Mouse (Mus musculus) midbrain, postnatal 0 days (tissue): ENCODE data around the gene Bola3. TPM values are rescaled to one million over a fixed set of nuclear protein-coding genes. Genes with fewer than 3 reads are reported as not detected.

ENCODE experiments used
- ATAC-seq: fragments of 200-750 bp; cut with Nextera tagmentation; 2 replicates; pipeline ENCODE4 v1.8.0; 2017; ENCODE audit warnings: moderate number of reproducible peaks, mild to moderate bottlenecking, moderate TSS enrichment, moderate library complexity; ENCODE audit not compliant: low FRiP score
- DNase-seq: peaks from one replicate; pipeline ENCODE4 v3.0.0-alpha.2; 2015; ENCODE audit warnings: low spot score
- H3K27ac ChIP-seq: fragments of 300-500 bp; sonication (generic); 2 replicates; pipeline ENCODE4 v1.5.1; 2014; ENCODE audit warnings: low read depth, mild to moderate bottlenecking, low read length, mixed read lengths
- H3K27me3 ChIP-seq: fragments of 300-500 bp; sonication (generic); 2 replicates; pipeline ENCODE4 v1.6.1; 2014; ENCODE audit warnings: low read length, control low read depth, mixed read lengths; ENCODE audit not compliant: insufficient read depth
- H3K36me3 ChIP-seq: fragments of 300-500 bp; sonication (generic); 2 replicates; pipeline ENCODE4 v1.6.1; 2014; ENCODE audit warnings: low read length, control low read depth, mixed read lengths; ENCODE audit not compliant: insufficient read depth
- H3K4me1 ChIP-seq: fragments of 300-500 bp; sonication (generic); 2 replicates; pipeline ENCODE4 v1.6.1; 2014; ENCODE audit warnings: mild to moderate bottlenecking, control low read depth, antibody characterized with exemption, low read length, mixed read lengths; ENCODE audit not compliant: insufficient read depth
- H3K4me2 ChIP-seq: fragments of 300-500 bp; sonication (generic); 2 replicates; pipeline ENCODE4 v1.6.1; 2014; ENCODE audit warnings: low read depth, mild to moderate bottlenecking, low read length, mixed read lengths; ENCODE audit not compliant: poor library complexity, severe bottlenecking
- H3K4me3 ChIP-seq: fragments of 300-500 bp; sonication (generic); 2 replicates; pipeline ENCODE4 v1.5.1; 2014; ENCODE audit warnings: low read depth, mild to moderate bottlenecking, low read length, moderate library complexity
- H3K9ac ChIP-seq: fragments of 300-500 bp; sonication (generic); replicated peaks from 2 replicates; pipeline ENCODE4 v1.6.1; 2014; ENCODE audit warnings: mild to moderate bottlenecking, low read length, moderate library complexity, mixed read lengths; ENCODE audit not compliant: poor library complexity, severe bottlenecking
- H3K9me3 ChIP-seq: fragments of 300-500 bp; sonication (generic); 2 replicates; pipeline ENCODE4 v1.6.1; 2016; ENCODE audit warnings: low read length, control low read depth
- CTCF ChIP-seq: IDR thresholded peaks from 2 replicates; pipeline ENCODE4 v1.5.1; 2016; ENCODE audit warnings: antibody characterized with exemption, mild to moderate bottlenecking
- WGBS: fragments of 180-500 bp; shearing (Covaris S2); extraction: QIAGEN DNeasy Blood & Tissue Kit; methylation state at CpG from one replicate; pipeline ENCODE4 v1.1.7; 2014; 5-methylcytosine and 5-hydroxymethylcytosine counted together
- microRNA-seq: library from miRNA; unstranded; fragments of <30 nt; microRNA quantifications from one replicate; pipeline ENCODE4, GENCODE M21; 2016; ENCODE audit warnings: borderline number of aligned reads
- polyA plus RNA-seq: library from polyadenylated mRNA; unstranded; fragments of >200 nt; fragmentation: Nextera tagmentation; extraction: Ambion mirVana; gene quantifications from 2 replicates; pipeline ENCODE4 v1.2.1, GENCODE M21; 2015
- total RNA-seq: library from RNA; depleted of rRNA; stranded (reverse); fragments of >200 nt; gene quantifications from 2 replicates; pipeline ENCODE4 v1.2.3, GENCODE M21; 2014; rRNA removed

Gene Bola3
- total and polyA plus RNA-seq, 2 experiments from 2014 or later, result 9.6 to 46.2 TPM

DNA sequence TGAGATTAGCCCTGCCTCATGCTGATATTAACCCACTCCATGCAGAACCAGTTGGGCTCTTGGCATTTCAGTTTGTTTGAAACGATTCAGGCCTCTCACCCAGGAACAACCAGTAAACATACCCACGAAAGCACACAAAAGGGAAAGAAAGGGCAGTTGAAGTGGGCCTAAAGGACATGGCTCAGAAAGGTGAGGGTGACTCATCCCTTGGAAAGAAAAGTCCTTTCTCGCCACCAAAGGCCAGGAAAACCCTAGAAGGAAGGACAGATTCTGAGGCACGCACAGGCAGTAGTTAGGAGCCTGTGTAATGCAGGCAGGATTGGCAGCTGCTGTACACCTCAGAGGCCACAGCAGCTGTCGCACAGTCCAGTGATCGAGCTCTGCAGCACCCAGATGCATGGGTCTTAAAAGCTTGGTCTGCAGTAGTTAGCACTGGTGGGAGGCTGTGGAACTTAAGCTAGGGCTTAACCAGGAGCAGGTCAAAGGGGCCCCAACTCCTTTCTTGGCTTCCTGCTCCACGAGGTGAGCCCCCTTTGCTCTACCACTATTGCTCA lies 56.6 kb downstream of the Bola3 start:
- DNase-seq (no peak), ATAC-seq (no peak)
- WGBS, result 83% methylated on average over 7 of the region's 7 CpGs
- no peak overlapping the region for H3K27ac ChIP-seq
- no peak overlapping the region for H3K4me2 ChIP-seq
- no peaks in the 10 kb centered on the region for H3K4me1 ChIP-seq
- no peak for TF ChIP-seq CTCF
- H3K9ac ChIP-seq, result no peak overlapping the region
- H3K36me3 ChIP-seq, result peaks cover 36% of the 10 kb centered on the region
- no peak overlapping the region for H3K4me3 ChIP-seq
- H3K27me3 ChIP-seq, result no peaks in the 10 kb centered on the region
- no peaks in the 10 kb centered on the region for H3K9me3 ChIP-seq

DNA sequence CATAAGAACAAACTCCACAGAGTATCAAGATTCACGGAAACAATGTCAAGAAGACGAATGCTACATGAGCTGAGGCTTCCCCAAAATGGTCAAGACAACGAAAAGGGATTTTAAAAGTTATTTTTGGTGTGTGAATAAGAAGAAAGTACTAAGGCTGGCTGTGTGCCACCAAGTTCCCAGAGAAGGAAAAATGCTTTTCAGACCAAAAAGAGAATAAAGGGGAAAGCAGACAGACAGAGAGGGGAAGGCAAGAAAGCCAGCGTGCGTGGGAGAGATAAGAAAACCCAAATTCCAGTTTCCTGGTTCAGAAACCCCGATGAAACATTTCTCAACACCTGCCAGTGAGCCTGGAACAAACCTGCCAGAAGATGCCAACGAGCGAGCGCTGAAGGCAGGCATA lies 59.6 kb downstream of the Bola3 start:
- 86% methylated on average over 9 of the region's 9 CpGs for WGBS
- H3K36me3 ChIP-seq, result peaks cover 16% of the 10 kb centered on the region
- no peaks in the 10 kb centered on the region for H3K27me3 ChIP-seq
- no peak overlapping the region for H3K4me2 ChIP-seq
- ATAC-seq, result no peak
- TF ChIP-seq CTCF, result no peak
- no peak overlapping the region for H3K27ac ChIP-seq
- peaks cover 13% of the 10 kb centered on the region for H3K4me1 ChIP-seq
- no peak overlapping the region for H3K4me3 ChIP-seq
- no peaks in the 10 kb centered on the region for H3K9me3 ChIP-seq
- no peak for DNase-seq
- H3K9ac ChIP-seq, result no peak overlapping the region

Small RNA genes within 50 kb of the gene (microRNA-seq; reads per million reads assigned to microRNA genes)
- not detected for gene Mir6374

Other genes starting within 250 kb of the Bola3 start
- 13.6 and 26.0 TPM in 2 replicates for gene Ccdc142, start 247.5 kb upstream of the Bola3 start, total RNA-seq
- 6.0 TPM in 2 replicates for gene Ccdc142, start 247.5 kb upstream of the Bola3 start, polyA plus RNA-seq
- 4.4 and 8.1 TPM in 2 replicates for gene Gm42688, start 247.5 kb upstream of the Bola3 start, total RNA-seq
- 3.5 and 4.4 TPM in 2 replicates for gene Gm42688, start 247.5 kb upstream of the Bola3 start, polyA plus RNA-seq
- gene Mrpl53, start 240.1 kb upstream of the Bola3 start, total RNA-seq, result 46.4 and 57.2 TPM in 2 replicates
- 115 and 118 TPM in 2 replicates for gene Mrpl53, start 240.1 kb upstream of the Bola3 start, polyA plus RNA-seq
- 32.6 and 40.3 TPM in 2 replicates for gene Mogs, start 233.7 kb upstream of the Bola3 start, total RNA-seq
- gene Mogs, start 233.7 kb upstream of the Bola3 start, polyA plus RNA-seq, result 18.8 and 19.8 TPM in 2 replicates
- 152 and 199 TPM in 2 replicates for gene Wbp1, start 227.6 kb upstream of the Bola3 start, total RNA-seq
- 85.3 and 91.6 TPM in 2 replicates for gene Wbp1, start 227.6 kb upstream of the Bola3 start, polyA plus RNA-seq
- gene Ino80b, start 223.7 kb upstream of the Bola3 start, total RNA-seq, result 29.4 and 40.9 TPM in 2 replicates
- 14.6 and 16.2 TPM in 2 replicates for gene Ino80b, start 223.7 kb upstream of the Bola3 start, polyA plus RNA-seq
- 24.3 and 30.9 TPM in 2 replicates for gene Rtkn, start 213.7 kb upstream of the Bola3 start, total RNA-seq
- 12.5 and 14.6 TPM in 2 replicates for gene Rtkn, start 213.7 kb upstream of the Bola3 start, polyA plus RNA-seq
- 12.7 and 15.9 TPM in 2 replicates for gene Wdr54, start 192.8 kb upstream of the Bola3 start, total RNA-seq
- 21.5 and 27.5 TPM in 2 replicates for gene Wdr54, start 192.8 kb upstream of the Bola3 start, polyA plus RNA-seq
- 15.6 and 20.5 TPM in 2 replicates for gene 1700003E16Rik, start 192.7 kb upstream of the Bola3 start, total RNA-seq
- gene 1700003E16Rik, start 192.7 kb upstream of the Bola3 start, polyA plus RNA-seq, result 18.0 and 18.2 TPM in 2 replicates
- 126 and 129 TPM in 2 replicates for gene Dctn1, start 183.2 kb upstream of the Bola3 start, total RNA-seq
- gene Dctn1, start 183.2 kb upstream of the Bola3 start, polyA plus RNA-seq, result 166 TPM in 2 replicates
- 0.57 and 3.3 TPM in 2 replicates for gene Slc4a5, start 129.3 kb upstream of the Bola3 start, total RNA-seq
- 0.16 and 0.25 TPM in 2 replicates for gene Slc4a5, start 129.3 kb upstream of the Bola3 start, polyA plus RNA-seq
- 19.2 and 24.0 TPM in 2 replicates for gene Mthfd2, start 23.2 kb upstream of the Bola3 start, total RNA-seq
- gene Mthfd2, start 23.2 kb upstream of the Bola3 start, polyA plus RNA-seq, result 27.0 and 32.0 TPM in 2 replicates
- gene Mob1a, start 23.1 kb upstream of the Bola3 start, total RNA-seq, result 23.2 and 31.6 TPM in 2 replicates
- 8.7 and 9.0 TPM in 2 replicates for gene Mob1a, start 23.1 kb upstream of the Bola3 start, polyA plus RNA-seq
- gene Tet3, start 109.9 kb downstream of the Bola3 start, total RNA-seq, result 32.0 and 38.3 TPM in 2 replicates
- gene Tet3, start 109.9 kb downstream of the Bola3 start, polyA plus RNA-seq, result 45.3 and 48.5 TPM in 2 replicates
- gene Dguok, start 157.8 kb downstream of the Bola3 start, total RNA-seq, result 31.4 and 55.2 TPM in 2 replicates
- gene Dguok, start 157.8 kb downstream of the Bola3 start, polyA plus RNA-seq, result 48.5 and 52.3 TPM in 2 replicates
- 1.6 and 2.0 TPM in 2 replicates for gene Actg2, start 187.1 kb downstream of the Bola3 start, total RNA-seq
- gene Actg2, start 187.1 kb downstream of the Bola3 start, polyA plus RNA-seq, result 1.6 and 1.8 TPM in 2 replicates
- gene Stambp, start 223.6 kb downstream of the Bola3 start, total RNA-seq, result 17.4 and 18.3 TPM in 2 replicates
- 72.2 and 75.5 TPM in 2 replicates for gene Stambp, start 223.6 kb downstream of the Bola3 start, polyA plus RNA-seq